Mouse (Mus musculus) neural tube, embryonic 12.5 days (tissue): ENCODE measurements around the gene Nrxn3. TPM values are rescaled to one million over a fixed set of nuclear protein-coding genes. Genes with fewer than 3 reads are reported as not detected.

ENCODE experiments used
- ATAC-seq: fragments of 200-750 bp; cut with Nextera tagmentation; 2 replicates; pipeline ENCODE4 v1.8.0; 2017; ENCODE audit warnings: low read depth, mild to moderate bottlenecking, moderate TSS enrichment, moderate library complexity; ENCODE audit not compliant: low FRiP score
- H3K27ac ChIP-seq: fragments of 300-500 bp; sonication (generic); 2 replicates; pipeline ENCODE4 v1.5.1; 2016
- H3K27me3 ChIP-seq: fragments of 300-500 bp; sonication (generic); replicated peaks from 2 replicates; pipeline ENCODE4 v1.6.1; 2016; ENCODE audit warnings: mild to moderate bottlenecking
- H3K36me3 ChIP-seq: fragments of 300-500 bp; sonication (generic); 2 replicates; pipeline ENCODE4 v1.6.1; 2016; ENCODE audit warnings: mild to moderate bottlenecking
- H3K4me1 ChIP-seq: fragments of 300-500 bp; sonication (generic); 2 replicates; pipeline ENCODE4 v1.6.1; 2016
- H3K4me2 ChIP-seq: fragments of 300-500 bp; sonication (generic); replicated peaks from 2 replicates; pipeline ENCODE4 v1.6.1; 2016; ENCODE audit warnings: mild to moderate bottlenecking
- H3K4me3 ChIP-seq: fragments of 300-500 bp; sonication (generic); 2 replicates; pipeline ENCODE4 v1.5.1; 2016
- H3K9ac ChIP-seq: fragments of 300-500 bp; sonication (generic); 2 replicates; pipeline ENCODE4 v1.6.1; 2016; ENCODE audit warnings: mild to moderate bottlenecking
- H3K9me3 ChIP-seq: fragments of 300-500 bp; sonication (generic); 2 replicates; pipeline ENCODE4 v1.6.1; 2016; ENCODE audit warnings: mild to moderate bottlenecking
- WGBS: fragments of 180-500 bp; shearing (Covaris S2); methylation state at CpG from one replicate; pipeline ENCODE4 v1.1.7; 2016; 5-methylcytosine and 5-hydroxymethylcytosine counted together
- polyA plus RNA-seq: library from polyadenylated mRNA; unstranded; fragments of >200 nt; fragmentation: Nextera tagmentation; extraction: Ambion mirVana; gene quantifications from 2 replicates; pipeline ENCODE4 v1.2.1, GENCODE M21; 2016

The Nrxn3 gene
- polyA plus RNA-seq, 1 experiment from 2014 or later = 57.5 TPM

DNA sequence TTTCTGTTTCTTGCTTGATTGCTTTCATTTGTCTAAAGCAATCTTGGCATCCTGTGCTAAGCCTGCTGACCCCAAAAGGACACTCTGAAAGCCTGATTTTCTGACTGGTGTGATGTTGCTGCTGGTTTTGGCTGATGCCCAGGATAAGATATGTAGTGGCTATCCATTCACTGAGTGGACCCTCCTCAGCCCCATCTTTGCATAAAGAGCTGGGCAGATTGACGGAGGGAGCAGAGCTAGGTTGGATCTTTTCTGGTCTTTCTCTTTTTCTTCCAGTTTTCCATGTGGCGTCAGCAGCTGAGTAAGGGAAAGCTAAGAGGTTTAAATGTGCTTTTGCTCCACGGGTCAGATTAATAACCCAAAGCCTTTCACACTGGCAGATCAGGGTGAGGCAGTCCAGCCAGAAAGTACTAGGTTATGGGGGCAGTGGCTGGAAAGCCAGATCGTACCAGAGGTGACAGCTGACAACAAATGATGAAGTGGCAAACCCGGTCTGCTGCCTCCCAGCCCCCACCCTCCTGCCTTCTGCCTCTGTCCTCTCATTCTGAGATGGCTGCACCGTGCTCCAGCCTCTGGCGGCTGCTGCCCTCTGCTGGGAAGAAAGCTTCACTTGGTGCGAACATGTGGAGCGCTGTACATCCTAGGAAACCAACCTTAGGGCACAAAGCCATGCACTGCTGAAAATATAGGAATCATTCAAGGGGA, 383.5 kb downstream of the Nrxn3 start:
- H3K4me3 ChIP-seq = no peak overlapping the region
- 17% methylated on average over 9 of the region's 9 CpGs for WGBS
- ATAC-seq = peak; percentile 93

DNA sequence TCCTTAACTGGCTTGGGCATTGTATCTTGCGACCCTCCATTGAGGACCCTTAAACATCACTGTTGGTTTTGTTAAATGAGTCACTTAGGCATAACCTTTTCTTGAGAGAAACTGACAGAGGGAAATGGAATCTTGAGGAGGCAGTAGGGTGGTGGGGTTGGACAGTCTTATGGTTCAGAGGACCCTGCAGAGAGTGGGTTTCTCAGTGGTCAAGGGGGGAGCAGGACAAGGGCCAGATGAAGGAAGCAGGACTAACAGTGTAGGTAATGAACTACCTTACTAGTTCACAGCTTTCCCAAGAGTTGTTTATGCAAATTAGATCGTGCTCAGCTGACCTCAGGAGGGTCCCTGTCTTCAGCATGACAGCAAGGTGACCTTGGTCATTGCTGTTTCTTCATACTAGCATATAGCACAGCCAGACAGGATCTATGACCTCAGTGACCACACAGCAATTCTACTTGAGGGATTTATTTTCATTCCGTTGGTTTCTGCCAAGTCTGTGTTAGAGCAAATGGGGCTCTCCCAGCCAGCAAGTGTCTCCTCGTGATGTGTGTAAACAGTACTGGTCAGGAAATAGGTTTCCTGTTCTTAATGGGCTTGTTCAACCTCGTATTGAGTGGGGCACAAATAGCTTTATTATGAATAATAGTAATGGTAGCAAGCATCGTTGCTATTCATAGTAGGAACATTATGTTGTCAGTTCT, 384.4 kb downstream of the Nrxn3 start:
- no peak overlapping the region for H3K4me3 ChIP-seq
- WGBS = 74% methylated on average over 6 of the region's 6 CpGs
- H3K27me3 ChIP-seq = no peaks in the 10 kb centered on the region
- no peak overlapping the region for H3K27ac ChIP-seq
- no peaks in the 10 kb centered on the region for H3K9me3 ChIP-seq
- H3K36me3 ChIP-seq = no peaks in the 10 kb centered on the region
- peaks cover 2% of the 10 kb centered on the region; the same call in 1 of the 2 replicates for H3K4me1 ChIP-seq
- H3K9ac ChIP-seq = no peak overlapping the region
- ATAC-seq = no peak
- no peak overlapping the region for H3K4me2 ChIP-seq

More for the DNA sequence above, 383.5 kb downstream of the Nrxn3 start:
- H3K27ac ChIP-seq = 0 out of 2 replicates have a peak overlapping the region, but pooled peaks have one; percentile 42
- peaks cover 2% of the 10 kb centered on the region; the same call in 1 of the 2 replicates for H3K4me1 ChIP-seq
- peak overlapping the region; percentile 23; the same call in 1 of the 2 replicates for H3K4me2 ChIP-seq
- no peaks in the 10 kb centered on the region for H3K9me3 ChIP-seq
- no peak overlapping the region for H3K9ac ChIP-seq
- H3K36me3 ChIP-seq = no peaks in the 10 kb centered on the region
- H3K27me3 ChIP-seq = no peaks in the 10 kb centered on the region

DNA sequence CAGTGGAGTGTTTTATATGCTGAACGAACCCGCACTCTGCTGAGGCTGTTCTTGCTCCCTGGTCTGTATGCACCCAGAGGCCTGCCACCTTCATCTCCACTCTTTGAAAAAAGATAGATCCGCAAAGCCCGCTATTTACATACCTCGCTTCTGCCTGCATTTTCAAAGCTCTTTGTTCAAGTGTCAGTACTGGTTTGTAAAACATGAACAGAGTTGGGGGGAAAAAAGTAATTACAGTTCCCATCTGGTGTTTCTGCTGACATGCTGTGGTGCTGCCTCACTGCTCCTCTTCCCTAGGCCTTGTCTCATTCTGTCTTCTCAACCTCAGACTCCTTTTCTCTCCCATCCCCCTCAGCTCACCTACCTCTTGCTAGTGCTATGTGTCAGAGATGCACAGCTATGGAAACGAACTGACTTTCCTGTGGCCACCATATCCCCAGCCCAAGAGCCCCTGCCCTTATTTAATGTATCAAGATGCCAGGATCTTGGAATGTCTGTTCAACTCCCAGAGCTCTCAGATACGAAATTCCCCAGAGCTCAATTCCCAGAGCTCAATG, 387.2 kb downstream of the Nrxn3 start:
- no peaks in the 10 kb centered on the region for H3K27me3 ChIP-seq
- no peak for ATAC-seq
- WGBS = 74% methylated on average over 7 of the region's 7 CpGs
- no peak overlapping the region for H3K4me2 ChIP-seq
- H3K9ac ChIP-seq = no peak overlapping the region
- peaks cover 2% of the 10 kb centered on the region; the same call in 1 of the 2 replicates for H3K4me1 ChIP-seq
- no peaks in the 10 kb centered on the region for H3K9me3 ChIP-seq
- no peak overlapping the region for H3K4me3 ChIP-seq
- no peaks in the 10 kb centered on the region for H3K36me3 ChIP-seq
- H3K27ac ChIP-seq = no peak overlapping the region

DNA sequence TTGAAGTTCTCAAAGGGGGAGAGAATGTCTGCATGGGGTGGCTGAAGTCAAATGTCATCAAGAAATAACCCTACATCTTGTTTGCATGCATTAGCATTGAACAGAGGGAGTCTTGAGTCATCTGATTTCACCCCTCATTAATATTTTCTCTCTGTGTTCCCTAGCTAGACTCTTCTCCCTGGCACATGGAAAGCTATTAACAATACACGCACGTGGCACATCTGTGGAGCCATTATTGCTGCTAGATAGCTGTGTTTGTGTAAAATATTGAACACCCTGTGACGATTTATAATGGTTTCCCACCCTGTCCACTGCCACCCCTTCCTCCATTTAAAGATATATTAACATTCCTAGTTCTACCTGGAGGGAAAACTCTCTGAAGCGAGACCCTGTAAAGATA, 405.9 kb downstream of the Nrxn3 start:
- H3K27ac ChIP-seq = no peak overlapping the region

DNA sequence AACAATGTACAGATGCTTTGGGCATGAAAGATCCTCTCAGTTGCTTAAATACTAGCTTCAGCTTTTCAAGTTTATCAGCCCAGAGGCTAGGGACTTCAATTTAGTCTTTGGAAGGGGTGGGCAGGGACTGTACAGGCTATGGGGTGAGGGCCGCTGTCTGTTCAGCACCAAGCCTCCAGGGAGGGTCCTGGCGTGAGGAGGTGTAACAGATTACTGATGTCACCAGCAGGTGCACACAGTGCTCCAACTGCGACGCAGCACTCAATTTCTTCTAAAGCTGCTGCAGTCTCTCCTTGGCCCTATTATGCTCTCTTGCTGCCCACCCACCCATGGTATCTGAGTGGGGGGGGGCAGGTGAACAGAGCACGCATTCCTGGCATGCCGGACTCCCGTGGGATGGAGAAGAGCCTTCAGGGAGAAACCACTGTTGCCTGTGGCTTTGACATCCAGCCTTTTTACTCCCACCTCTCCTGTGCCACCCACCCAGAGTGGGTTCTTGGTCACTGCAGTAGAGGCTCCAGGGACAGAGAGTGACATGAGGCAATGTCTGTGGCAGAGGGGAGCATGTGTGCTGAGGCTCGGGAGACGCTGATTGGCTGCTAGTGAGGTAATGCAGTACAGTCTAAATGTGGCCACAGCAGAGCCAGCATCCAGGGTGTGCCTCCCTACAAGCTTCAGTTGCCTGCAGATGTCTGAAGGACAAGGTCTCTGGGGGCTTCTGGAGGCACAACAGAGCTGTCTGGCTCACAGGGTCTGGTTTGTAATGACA, 406.6 kb downstream of the Nrxn3 start:
- no peaks in the 10 kb centered on the region for H3K9me3 ChIP-seq
- no peaks in the 10 kb centered on the region for H3K36me3 ChIP-seq
- no peak overlapping the region for H3K9ac ChIP-seq
- H3K4me1 ChIP-seq = peaks cover 7% of the 10 kb centered on the region; the same call in 1 of the 2 replicates
- H3K27ac ChIP-seq = no peak overlapping the region
- H3K4me2 ChIP-seq = no peak overlapping the region
- WGBS = 66% methylated on average over 9 of the region's 9 CpGs
- H3K4me3 ChIP-seq = no peak overlapping the region
- peak; percentile 79 for ATAC-seq
- no peaks in the 10 kb centered on the region for H3K27me3 ChIP-seq

More for the DNA sequence above, 405.9 kb downstream of the Nrxn3 start:
- H3K9ac ChIP-seq = no peak overlapping the region
- peaks cover 7% of the 10 kb centered on the region; the same call in 1 of the 2 replicates for H3K4me1 ChIP-seq
- no peak overlapping the region for H3K4me2 ChIP-seq
- no peaks in the 10 kb centered on the region for H3K27me3 ChIP-seq
- no peak overlapping the region for H3K4me3 ChIP-seq
- H3K9me3 ChIP-seq = no peaks in the 10 kb centered on the region
- no peaks in the 10 kb centered on the region for H3K36me3 ChIP-seq
- no peak for ATAC-seq
- WGBS = 50% methylated on average over 4 of the region's 4 CpGs

DNA sequence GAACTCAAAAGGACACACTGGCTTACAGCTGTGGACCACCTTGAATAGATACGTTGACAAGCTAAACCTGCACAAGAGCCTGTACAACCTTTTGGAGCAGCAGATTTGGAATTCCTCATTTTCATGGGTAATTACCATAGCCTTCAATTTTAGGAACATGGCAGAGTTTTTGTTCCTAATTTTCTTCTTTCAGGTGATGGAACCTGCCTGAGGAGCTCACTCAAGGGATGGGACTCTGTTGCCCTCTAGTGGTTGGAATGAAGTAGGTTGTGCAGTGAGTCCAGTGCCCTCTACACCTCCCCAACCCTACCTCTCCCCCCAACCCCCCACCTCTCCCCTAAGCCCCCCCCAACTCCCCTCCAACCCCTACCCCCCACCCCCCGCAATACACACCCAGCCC, 411.7 kb downstream of the Nrxn3 start:
- Histone ChIP-seq H3K27me3 (no peaks in the 10 kb centered on the region), H3K36me3 (no peaks in the 10 kb centered on the region), H3K9ac (no peak overlapping the region), H3K9me3 (no peaks in the 10 kb centered on the region), H3K4me3 (no peak overlapping the region), H3K4me2 (no peak overlapping the region), H3K27ac (no peak overlapping the region), H3K4me1 (peaks cover 4% of the 10 kb centered on the region; the same call in 1 of the 2 replicates)
- 78% methylated on average over 2 of the region's 2 CpGs for WGBS
- ATAC-seq = no peak

DNA sequence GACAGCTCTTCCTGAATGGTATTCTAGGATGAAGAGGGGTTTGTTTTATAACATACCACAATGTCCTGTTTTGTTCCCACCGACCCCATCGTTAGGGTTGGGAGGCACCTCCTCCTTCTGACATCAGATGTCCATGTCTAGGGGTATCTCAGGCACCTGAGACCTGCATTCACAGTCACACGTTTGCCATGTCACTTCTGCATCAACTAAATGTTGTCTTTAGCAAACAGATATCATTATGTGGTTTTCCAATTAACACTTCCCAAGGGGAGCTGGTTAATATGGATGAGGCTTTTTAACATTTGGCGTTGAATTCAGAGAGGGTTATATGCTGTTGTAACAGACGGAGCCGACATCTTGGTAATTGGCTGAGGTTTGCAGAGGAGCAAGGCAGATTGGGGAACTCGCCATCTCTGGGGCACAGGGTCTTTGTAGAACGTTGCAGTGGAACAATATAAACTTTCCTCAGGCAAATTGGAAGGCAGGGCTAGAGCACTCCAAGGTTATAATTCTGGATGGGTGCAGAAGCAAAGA, 412.2 kb downstream of the Nrxn3 start:
- Histone ChIP-seq H3K9ac (no peak overlapping the region), H3K4me1 (no peaks in the 10 kb centered on the region), H3K27me3 (no peaks in the 10 kb centered on the region), H3K36me3 (no peaks in the 10 kb centered on the region), H3K9me3 (no peaks in the 10 kb centered on the region), H3K4me2 (no peak overlapping the region), H3K4me3 (no peak overlapping the region), H3K27ac (no peak overlapping the region)
- ATAC-seq = no peak
- 64% methylated on average over 8 of the region's 8 CpGs for WGBS

DNA sequence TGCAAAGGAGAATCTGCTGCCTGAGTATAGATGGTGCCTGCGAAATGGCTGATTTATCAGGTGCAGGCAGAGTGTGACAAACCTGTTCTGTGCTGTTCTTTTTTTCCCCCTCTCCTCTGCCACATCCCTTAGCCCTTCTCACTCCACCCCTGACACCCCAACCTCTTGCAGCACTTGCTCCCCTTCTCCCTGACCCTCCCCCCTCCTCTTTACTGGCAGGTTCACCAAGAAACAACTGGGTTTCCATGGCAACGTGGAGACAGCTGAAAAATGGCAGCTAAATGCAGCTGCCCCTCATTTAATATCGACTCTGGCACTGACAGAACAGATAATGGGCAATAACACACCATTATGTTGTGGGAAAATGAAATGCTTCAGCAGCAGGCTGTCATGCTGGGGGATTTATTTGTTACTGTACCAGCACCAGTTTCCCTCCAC, 426.3 kb downstream of the Nrxn3 start:
- no peaks in the 10 kb centered on the region for H3K36me3 ChIP-seq
- 23% methylated on average over 3 of the region's 3 CpGs for WGBS
- no peak overlapping the region; the same call in 1 of the 2 replicates for H3K27ac ChIP-seq
- peak overlapping the region; percentile 41 for H3K4me2 ChIP-seq
- no peak overlapping the region for H3K4me3 ChIP-seq
- ATAC-seq = peak; percentile 89
- no peak overlapping the region for H3K9ac ChIP-seq
- H3K9me3 ChIP-seq = no peaks in the 10 kb centered on the region
- H3K27me3 ChIP-seq = no peaks in the 10 kb centered on the region
- peaks cover 15% of the 10 kb centered on the region for H3K4me1 ChIP-seq

DNA sequence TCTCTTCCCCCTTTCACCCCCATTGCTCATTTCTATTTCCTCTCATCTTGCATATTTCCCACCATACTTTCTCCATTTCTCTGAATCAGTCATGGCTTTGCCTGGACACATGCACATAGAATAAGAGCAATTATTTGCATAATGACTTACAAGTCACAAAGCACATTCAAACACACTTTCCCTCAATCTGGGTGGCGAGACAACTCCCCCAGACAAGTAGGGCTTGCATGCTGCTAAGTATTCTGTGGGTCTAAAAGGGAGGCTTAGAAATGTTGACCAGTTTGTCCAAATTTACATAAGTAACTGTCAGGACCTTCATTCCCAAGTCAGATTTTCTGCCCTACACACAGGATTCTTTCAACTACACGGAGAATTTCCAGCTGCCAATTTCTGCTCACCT, 426.8 kb downstream of the Nrxn3 start:
- 36% methylated on average over 2 of the region's 2 CpGs for WGBS

DNA sequence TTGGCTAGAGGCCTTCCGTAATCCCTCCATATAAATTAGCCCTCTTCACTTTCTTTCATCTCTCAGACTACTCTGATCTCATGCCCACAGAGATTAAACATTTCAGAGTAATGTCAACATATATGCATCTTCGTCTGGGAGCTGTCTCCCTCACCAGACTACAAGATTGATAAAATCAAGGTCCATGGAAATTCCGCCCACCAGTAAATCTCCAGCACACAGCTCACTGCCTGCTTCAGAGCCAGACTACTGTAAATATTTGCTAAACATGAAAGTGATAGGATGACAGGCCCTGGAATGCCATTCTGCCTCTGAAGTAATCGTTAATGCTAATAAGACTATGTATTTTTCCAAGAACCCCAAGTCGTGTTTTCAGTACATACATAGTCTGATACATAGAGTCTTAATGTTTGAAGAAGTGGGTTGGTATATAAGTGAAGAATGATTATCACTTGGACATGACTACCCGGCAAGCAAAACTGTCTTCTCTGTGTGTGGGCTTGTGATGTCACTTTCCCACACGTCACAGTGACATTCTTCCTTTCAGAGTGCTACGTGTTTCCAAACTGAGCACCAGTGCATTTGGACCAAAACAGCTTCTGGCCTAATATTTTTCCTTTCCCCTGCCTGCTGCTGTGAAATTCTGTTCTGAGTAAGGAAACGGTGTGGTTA, 433.5 kb downstream of the Nrxn3 start:
- H3K27ac ChIP-seq = no peak overlapping the region
- H3K36me3 ChIP-seq = no peaks in the 10 kb centered on the region
- no peaks in the 10 kb centered on the region for H3K9me3 ChIP-seq
- no peaks in the 10 kb centered on the region for H3K27me3 ChIP-seq
- 83% methylated on average over 9 of the region's 9 CpGs for WGBS
- no peak overlapping the region for H3K4me2 ChIP-seq
- no peaks in the 10 kb centered on the region for H3K4me1 ChIP-seq
- no peak overlapping the region for H3K4me3 ChIP-seq
- H3K9ac ChIP-seq = no peak overlapping the region
- no peak for ATAC-seq

More for the DNA sequence above, 426.8 kb downstream of the Nrxn3 start:
- peaks cover 15% of the 10 kb centered on the region for H3K4me1 ChIP-seq
- H3K27me3 ChIP-seq = no peaks in the 10 kb centered on the region
- no peak overlapping the region for H3K4me3 ChIP-seq
- H3K4me2 ChIP-seq = peak overlapping the region; percentile 41
- peak; percentile 44; the same call in 1 of the 2 replicates for ATAC-seq
- H3K9ac ChIP-seq = no peak overlapping the region
- no peak overlapping the region for H3K27ac ChIP-seq
- no peaks in the 10 kb centered on the region for H3K9me3 ChIP-seq
- H3K36me3 ChIP-seq = no peaks in the 10 kb centered on the region

DNA sequence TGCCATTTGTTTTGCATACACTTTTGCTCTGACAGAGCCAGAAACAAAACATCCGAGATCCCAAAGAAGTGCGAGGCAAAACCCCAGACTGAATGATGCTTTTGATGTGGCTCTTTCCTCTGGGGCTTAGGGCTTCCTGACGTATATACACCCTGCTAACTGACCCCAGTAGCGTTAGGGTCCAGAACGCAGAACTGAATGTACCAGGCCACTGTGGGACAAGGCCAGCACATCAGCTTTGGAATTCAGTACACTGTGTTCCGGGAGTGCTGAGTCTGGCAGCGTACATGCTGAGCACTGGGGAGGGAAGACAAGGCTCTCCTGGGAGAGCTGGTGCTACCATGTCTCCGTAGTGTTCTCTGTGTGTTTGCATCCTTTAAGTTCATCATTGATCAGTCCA, 436.7 kb downstream of the Nrxn3 start:
- no peak for ATAC-seq
- 75% methylated on average over 8 of the region's 8 CpGs for WGBS
- Histone ChIP-seq H3K4me2 (no peak overlapping the region), H3K4me3 (no peak overlapping the region), H3K27me3 (no peaks in the 10 kb centered on the region), H3K27ac (no peak overlapping the region), H3K9ac (no peak overlapping the region), H3K9me3 (no peaks in the 10 kb centered on the region), H3K4me1 (no peaks in the 10 kb centered on the region), H3K36me3 (no peaks in the 10 kb centered on the region)
